Mouse (Mus musculus) limb, embryonic 15.5 days (tissue): ENCODE data around the gene Glod4. TPM values are rescaled to one million over a fixed set of nuclear protein-coding genes. Genes with fewer than 3 reads are reported as not detected.
A peak's percentile ranks its signal among the peaks of the same experiment; 100 is the strongest.

ENCODE experiments used
- ATAC-seq: fragments of 200-750 bp; cut with Nextera tagmentation; 2 replicates; pipeline ENCODE4 v1.8.0; 2017; ENCODE audit warnings: low read depth, moderate TSS enrichment; ENCODE audit not compliant: insufficient number of reproducible peaks, low FRiP score, low TSS enrichment
- H3K27ac ChIP-seq: fragments of 300-500 bp; sonication (generic); 2 replicates; pipeline ENCODE4 v1.5.1; 2015; ENCODE audit warnings: moderate library complexity, mild to moderate bottlenecking, inconsistent platforms
- H3K27me3 ChIP-seq: fragments of 300-500 bp; sonication (generic); 2 replicates; pipeline ENCODE4 v1.6.1; 2015; ENCODE audit warnings: inconsistent platforms
- H3K36me3 ChIP-seq: fragments of 300-500 bp; sonication (generic); 2 replicates; pipeline ENCODE4 v1.6.1; 2015; ENCODE audit warnings: inconsistent platforms
- H3K4me1 ChIP-seq: fragments of 300-500 bp; sonication (generic); 2 replicates; pipeline ENCODE4 v1.6.1; 2015; ENCODE audit warnings: inconsistent platforms
- H3K4me2 ChIP-seq: fragments of 300-500 bp; sonication (generic); 2 replicates; pipeline ENCODE4 v1.6.1; 2015; ENCODE audit warnings: mild to moderate bottlenecking, inconsistent platforms
- H3K4me3 ChIP-seq: fragments of 300-500 bp; sonication (generic); 2 replicates; pipeline ENCODE4 v1.5.1; 2015; ENCODE audit warnings: mild to moderate bottlenecking, inconsistent platforms
- H3K9ac ChIP-seq: fragments of 300-500 bp; sonication (generic); 2 replicates; pipeline ENCODE4 v1.6.1; 2015; ENCODE audit warnings: inconsistent platforms
- H3K9me3 ChIP-seq: fragments of 300-500 bp; sonication (generic); 2 replicates; pipeline ENCODE4 v1.6.1; 2016; ENCODE audit warnings: inconsistent platforms
- WGBS: fragments of 180-500 bp; shearing (Covaris S2); methylation state at CpG from one replicate; pipeline ENCODE4 v1.1.7; 2015; 5-methylcytosine and 5-hydroxymethylcytosine counted together
- polyA plus RNA-seq: library from polyadenylated mRNA; unstranded; fragments of >200 nt; fragmentation: Nextera tagmentation; extraction: Ambion mirVana; gene quantifications from 2 replicates; pipeline ENCODE4 v1.2.1, GENCODE M21; 2015

The Glod4 gene
- polyA plus RNA-seq, 1 experiment from 2014 or later = 131 TPM

- no peak overlapping the region for H3K4me3 ChIP-seq
- peaks cover 30% of the 10 kb centered on the region for H3K4me1 ChIP-seq
- no peaks in the 10 kb centered on the region for H3K27me3 ChIP-seq
- H3K9ac ChIP-seq = no peak overlapping the region
- no peak for ATAC-seq
- no peak overlapping the region for H3K4me2 ChIP-seq
- 0 out of 2 replicates have a peak overlapping the region, but pooled peaks have one; percentile 17 for H3K27ac ChIP-seq
- WGBS = 29% methylated on average over 4 of the region's 4 CpGs
- peaks cover 39% of the 10 kb centered on the region for H3K36me3 ChIP-seq
- no peaks in the 10 kb centered on the region for H3K9me3 ChIP-seq
Measured at GRCm38 (mm10) chr11:76255431-76256001, 12.0 kb upstream of the Glod4 start.

- no peak for ATAC-seq
- Histone ChIP-seq H3K4me2 (no peak overlapping the region), H3K36me3 (peaks cover 43% of the 10 kb centered on the region), H3K9me3 (no peaks in the 10 kb centered on the region), H3K27me3 (no peaks in the 10 kb centered on the region), H3K4me3 (no peak overlapping the region), H3K27ac (peak overlapping the region; percentile 47; the same call in 1 of the 2 replicates), H3K4me1 (peaks cover 30% of the 10 kb centered on the region), H3K9ac (no peak overlapping the region)
- WGBS = 72% methylated on average over 4 of the region's 4 CpGs
Measured at GRCm38 (mm10) chr11:76253918-76254264, 10.4 kb upstream of the Glod4 start.

GRCm38 (mm10) chr11:76253145-76253917, 9.8 kb upstream of the Glod4 start:
- Histone ChIP-seq H3K9ac (no peak overlapping the region), H3K9me3 (no peaks in the 10 kb centered on the region), H3K4me3 (no peak overlapping the region), H3K4me1 (peaks cover 30% of the 10 kb centered on the region), H3K36me3 (peaks cover 47% of the 10 kb centered on the region), H3K27me3 (no peaks in the 10 kb centered on the region), H3K27ac (peak overlapping the region; percentile 47; the same call in 1 of the 2 replicates), H3K4me2 (no peak overlapping the region)
- WGBS = 45% methylated on average over 5 of the region's 5 CpGs
- no peak for ATAC-seq

GRCm38 (mm10) chr11:76252036-76252435, 8.5 kb upstream of the Glod4 start:
- no peak for ATAC-seq
- no peaks in the 10 kb centered on the region for H3K27me3 ChIP-seq
- no peak overlapping the region for H3K4me2 ChIP-seq
- no peaks in the 10 kb centered on the region for H3K9me3 ChIP-seq
- H3K36me3 ChIP-seq = peaks cover 37% of the 10 kb centered on the region
- H3K4me1 ChIP-seq = peaks cover 30% of the 10 kb centered on the region
- H3K9ac ChIP-seq = no peak overlapping the region
- H3K4me3 ChIP-seq = no peak overlapping the region
- no peak overlapping the region for H3K27ac ChIP-seq
- WGBS = 32% methylated on average over 3 of the region's 3 CpGs

- Histone ChIP-seq H3K4me1 (peaks cover 21% of the 10 kb centered on the region), H3K27ac (no peak overlapping the region), H3K4me2 (no peak overlapping the region), H3K9ac (no peak overlapping the region), H3K4me3 (no peak overlapping the region), H3K9me3 (no peaks in the 10 kb centered on the region), H3K27me3 (no peaks in the 10 kb centered on the region), H3K36me3 (peaks cover 36% of the 10 kb centered on the region)
- ATAC-seq = no peak
- WGBS = 37% methylated on average over 2 of the region's 2 CpGs
Measured at GRCm38 (mm10) chr11:76247239-76247638, 3.7 kb upstream of the Glod4 start.

GRCm38 (mm10) chr11:76246439-76246838, 2.9 kb upstream of the Glod4 start:
- Histone ChIP-seq H3K4me3 (no peak overlapping the region), H3K27me3 (no peaks in the 10 kb centered on the region), H3K27ac (no peak overlapping the region), H3K36me3 (peaks cover 36% of the 10 kb centered on the region), H3K4me1 (peaks cover 18% of the 10 kb centered on the region), H3K9me3 (no peaks in the 10 kb centered on the region), H3K4me2 (no peak overlapping the region), H3K9ac (no peak overlapping the region)
- no peak for ATAC-seq

GRCm38 (mm10) chr11:76243811-76244546, 454 bp upstream of the Glod4 start:
- no peaks in the 10 kb centered on the region for H3K27me3 ChIP-seq
- H3K9ac ChIP-seq = peak overlapping the region; percentile 65
- H3K36me3 ChIP-seq = peaks cover 30% of the 10 kb centered on the region
- H3K9me3 ChIP-seq = no peaks in the 10 kb centered on the region
- peak overlapping the region; percentile 84; the same call in 1 of the 2 replicates for H3K27ac ChIP-seq
- H3K4me2 ChIP-seq = peak overlapping the region; percentile 65
- ATAC-seq = peak; percentile 30; the same call in 1 of the 2 replicates
- peak overlapping the region; percentile 92 for H3K4me3 ChIP-seq
- 1% methylated on average over 34 of the region's 34 CpGs for WGBS
- H3K4me1 ChIP-seq = peaks cover 18% of the 10 kb centered on the region

- Histone ChIP-seq H3K27ac (no peak overlapping the region), H3K36me3 (peaks cover 45% of the 10 kb centered on the region), H3K27me3 (no peaks in the 10 kb centered on the region), H3K4me1 (peaks cover 15% of the 10 kb centered on the region), H3K4me2 (no peak overlapping the region), H3K4me3 (no peak overlapping the region), H3K9me3 (no peaks in the 10 kb centered on the region), H3K9ac (no peak overlapping the region)
- ATAC-seq = no peak
- 97% methylated on average over 2 of the region's 2 CpGs for WGBS
Measured at GRCm38 (mm10) chr11:76239750-76240149, 3.8 kb downstream of the Glod4 start.

GRCm38 (mm10) chr11:76236136-76236535, 7.4 kb downstream of the Glod4 start:
- Histone ChIP-seq H3K9me3 (no peaks in the 10 kb centered on the region), H3K9ac (no peak overlapping the region), H3K36me3 (peaks cover 74% of the 10 kb centered on the region), H3K27ac (no peak overlapping the region), H3K4me2 (no peak overlapping the region), H3K4me1 (no peaks in the 10 kb centered on the region), H3K27me3 (no peaks in the 10 kb centered on the region), H3K4me3 (no peak overlapping the region)
- no peak for ATAC-seq
- WGBS = 86% methylated on average over 3 of the region's 3 CpGs

GRCm38 (mm10) chr11:76225051-76225450, 18.5 kb downstream of the Glod4 start:
- Histone ChIP-seq H3K4me2 (no peak overlapping the region), H3K36me3 (peaks cover 57% of the 10 kb centered on the region), H3K27me3 (no peaks in the 10 kb centered on the region)

GRCm38 (mm10) chr11:76224631-76225030, 18.9 kb downstream of the Glod4 start:
- no peak for ATAC-seq
- Histone ChIP-seq H3K27ac (no peak overlapping the region), H3K36me3 (peaks cover 62% of the 10 kb centered on the region), H3K9ac (no peak overlapping the region), H3K4me2 (no peak overlapping the region), H3K9me3 (no peaks in the 10 kb centered on the region), H3K4me3 (no peak overlapping the region), H3K4me1 (no peaks in the 10 kb centered on the region), H3K27me3 (no peaks in the 10 kb centered on the region)
- WGBS = 96% methylated on average over 5 of the region's 5 CpGs

More at GRCm38 (mm10) chr11:76225051-76225450, 18.5 kb downstream of the Glod4 start:
- no peak for ATAC-seq
- Histone ChIP-seq H3K9ac (no peak overlapping the region), H3K27ac (no peak overlapping the region), H3K4me1 (no peaks in the 10 kb centered on the region), H3K9me3 (no peaks in the 10 kb centered on the region), H3K4me3 (no peak overlapping the region)

GRCm38 (mm10) chr11:76217390-76217800, 26.1 kb downstream of the Glod4 start, which contains the start of the genes Dbil5 and Gemin4:
Gene Dbil5, plus strand, starts transcription at chr11:76217608.
Gene Gemin4, minus strand, starts transcription at chr11:76217664.
- Histone ChIP-seq H3K4me2 (peak within 1 kb of the TSS; percentile 68), H3K4me1 (peaks cover 16% of the 10 kb centered on the region), H3K4me3 (peak within 1 kb of the TSS; percentile 57), H3K9ac (peak within 1 kb of the TSS; percentile 64), H3K36me3 (peaks cover 52% of the 10 kb centered on the region), H3K9me3 (no peaks in the 10 kb centered on the region), H3K27ac (peak within 1 kb of the TSS; percentile 93), H3K27me3 (no peaks in the 10 kb centered on the region)
- WGBS = 0% methylated on average over 35 of the region's 35 CpGs
- peak; percentile 96 for ATAC-seq
